Mouse (Mus musculus) cerebellum, adult 2 months (tissue): ENCODE data around the gene Actn1.

ENCODE experiments used
- CTCF ChIP-seq: fragments of 200-500 bp; IDR thresholded peaks from 2 replicates; pipeline ENCODE4 v1.5.1; 2011; ENCODE audit warnings: low read depth, mild to moderate bottlenecking, control low read depth, low read length, moderate library complexity, borderline replicate concordance; ENCODE audit not compliant: insufficient read depth
- POLR2A ChIP-seq: fragments of 200-500 bp; IDR thresholded peaks from 2 replicates; pipeline ENCODE4 v1.6.1; 2011; ENCODE audit warnings: low read length, control low read depth, borderline replicate concordance; ENCODE audit not compliant: insufficient read depth

- TF ChIP-seq CTCF (no peak), POLR2A (no peak)
Measured at GRCm38 (mm10) chr12:80228356-80228755, 31.8 kb downstream of the Actn1 start.
